Mouse (Mus musculus) hindbrain, embryonic 14.5 days (tissue): Measurements from ENCODE around the gene Tpbg. TPM values are rescaled to one million over a fixed set of nuclear protein-coding genes. Genes with fewer than 3 reads are reported as not detected.

Experiments used
- ATAC-seq: fragments of 200-750 bp; cut with Nextera tagmentation; 2 replicates; pipeline ENCODE4 v1.8.0; 2017; ENCODE audit warnings: moderate number of reproducible peaks, mild to moderate bottlenecking, moderate TSS enrichment, moderate library complexity; ENCODE audit not compliant: low FRiP score
- DNase-seq: peaks from one replicate; pipeline ENCODE4 v3.0.0-alpha.2; 2015; ENCODE audit warnings: low spot score
- H3K27ac ChIP-seq: fragments of 300-500 bp; sonication (generic); 2 replicates; pipeline ENCODE4 v1.5.1; 2014; ENCODE audit warnings: mild to moderate bottlenecking, moderate library complexity
- H3K27me3 ChIP-seq: fragments of 300-500 bp; sonication (generic); 2 replicates; pipeline ENCODE4 v1.6.1; 2014; ENCODE audit warnings: mild to moderate bottlenecking, low read length, mixed read lengths; ENCODE audit not compliant: control insufficient read depth, insufficient read depth
- H3K36me3 ChIP-seq: fragments of 300-500 bp; sonication (generic); replicated peaks from 2 replicates; pipeline ENCODE4 v1.6.1; 2014; ENCODE audit not compliant: control insufficient read depth, insufficient read depth
- H3K4me1 ChIP-seq: fragments of 300-500 bp; sonication (generic); replicated peaks from 2 replicates; pipeline ENCODE4 v1.6.1; 2014; ENCODE audit warnings: antibody characterized with exemption, low read length, mixed read lengths; ENCODE audit not compliant: control insufficient read depth, insufficient read depth
- H3K4me2 ChIP-seq: fragments of 300-500 bp; sonication (generic); replicated peaks from 2 replicates; pipeline ENCODE4 v1.6.1; 2014; ENCODE audit warnings: mild to moderate bottlenecking, moderate library complexity
- H3K4me3 ChIP-seq: fragments of 300-500 bp; sonication (generic); replicated peaks from 2 replicates; pipeline ENCODE4 v1.5.1; 2014; ENCODE audit warnings: mild to moderate bottlenecking, low read length
- H3K9ac ChIP-seq: fragments of 300-500 bp; sonication (generic); 2 replicates; pipeline ENCODE4 v1.6.1; 2014
- H3K9me3 ChIP-seq: fragments of 300-500 bp; sonication (generic); 2 replicates; pipeline ENCODE4 v1.6.1; 2016; ENCODE audit warnings: low read length; ENCODE audit not compliant: control insufficient read depth
- WGBS: fragments of 180-500 bp; shearing (Covaris S2); extraction: QIAGEN DNeasy Blood & Tissue Kit; methylation state at CpG from one replicate; pipeline ENCODE4 v1.1.7; 2014; 5-methylcytosine and 5-hydroxymethylcytosine counted together
- polyA plus RNA-seq: library from polyadenylated mRNA; unstranded; fragments of >200 nt; fragmentation: Nextera tagmentation; extraction: Ambion mirVana; gene quantifications from 2 replicates; pipeline ENCODE4 v1.2.1, GENCODE M21; 2014

The Tpbg gene
- polyA plus RNA-seq, 1 experiment from 2014 or later: 27.9 TPM

DNA sequence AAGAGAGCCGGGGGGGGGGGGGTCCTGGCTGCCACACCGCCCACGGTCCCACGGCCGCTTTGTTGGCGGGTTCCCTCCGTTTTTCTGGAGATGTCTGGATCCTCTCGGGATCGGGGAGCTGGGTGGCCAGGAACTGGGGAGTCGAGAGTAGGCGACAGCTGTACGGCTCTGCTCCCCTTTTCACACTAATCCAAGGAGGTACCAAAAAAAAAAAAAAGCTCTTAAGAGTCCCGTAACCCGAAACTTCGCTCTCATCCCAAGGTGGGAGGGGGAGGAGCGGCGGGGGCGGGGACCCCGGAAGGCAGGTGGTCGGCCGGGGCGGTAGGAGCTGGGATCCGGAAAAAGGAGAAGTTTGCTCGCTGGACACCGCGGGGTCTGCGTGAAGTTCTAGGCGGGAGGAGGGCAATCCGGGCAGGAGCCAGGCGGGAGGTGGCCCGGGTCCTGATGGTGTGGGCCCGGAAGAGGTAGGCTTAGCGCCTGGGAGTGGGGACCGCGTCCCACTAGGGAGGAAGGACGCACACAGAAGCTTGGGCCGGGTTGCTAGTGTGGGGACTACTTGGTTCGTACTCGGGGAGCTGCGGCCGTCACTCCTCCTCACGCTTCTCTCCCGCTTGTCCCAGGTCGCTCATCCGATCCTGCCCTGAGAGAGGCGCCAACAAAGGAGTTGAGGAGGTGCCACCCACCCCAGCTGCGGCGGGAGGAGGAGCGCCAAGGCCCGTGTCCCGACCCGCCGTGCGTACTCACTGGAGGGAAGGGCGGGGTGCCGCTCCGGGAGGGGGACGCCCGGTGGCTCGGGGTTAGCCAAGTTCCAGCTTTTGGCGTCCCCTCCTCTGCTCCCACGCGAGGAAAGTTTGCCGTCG lies 1.1 kb downstream of the Tpbg start:
- peaks cover 11% of the 10 kb centered on the region for H3K4me1 ChIP-seq
- DNase-seq: peak; percentile 47
- H3K36me3 ChIP-seq: 0 out of 2 replicates have a peak, but pooled peaks cover 5% of the 10 kb centered on the region
- H3K4me2 ChIP-seq: peak overlapping the region; percentile 93
- H3K27ac ChIP-seq: peak overlapping the region; percentile 86
- no peaks in the 10 kb centered on the region for H3K27me3 ChIP-seq
- peak overlapping the region; percentile 71 for H3K9ac ChIP-seq
- no peaks in the 10 kb centered on the region for H3K9me3 ChIP-seq
- H3K4me3 ChIP-seq: peak overlapping the region; percentile 72
- under 1% methylated on average over 59 of the region's 65 CpGs for WGBS
- ATAC-seq: peak; percentile 76

- peak; percentile 38 for DNase-seq
- no peaks in the 10 kb centered on the region for H3K27me3 ChIP-seq
- no peaks in the 10 kb centered on the region for H3K9me3 ChIP-seq
- peak overlapping the region; percentile 71 for H3K9ac ChIP-seq
- H3K4me1 ChIP-seq: peaks cover 11% of the 10 kb centered on the region
- 2% methylated on average over 77 of the region's 80 CpGs for WGBS
- peak overlapping the region; percentile 86 for H3K27ac ChIP-seq
- peak overlapping the region; percentile 93 for H3K4me2 ChIP-seq
- peak overlapping the region; percentile 72 for H3K4me3 ChIP-seq
- 0 out of 2 replicates have a peak, but pooled peaks cover 5% of the 10 kb centered on the region for H3K36me3 ChIP-seq
- ATAC-seq: peak; percentile 61
These were observed 1.9 kb downstream of the Tpbg start for GRCm38 (mm10) chr9:85843891-85844646.

GRCm38 (mm10) chr9:85844647-85844983 lies 2.4 kb downstream of the Tpbg start:
- 0 out of 2 replicates have a peak overlapping the region, but pooled peaks have one; percentile 7 for H3K27ac ChIP-seq
- H3K4me2 ChIP-seq: peak overlapping the region; percentile 93
- H3K9me3 ChIP-seq: no peaks in the 10 kb centered on the region
- WGBS: 71% methylated on average over 9 of the region's 9 CpGs
- H3K4me3 ChIP-seq: peak overlapping the region; percentile 72
- H3K4me1 ChIP-seq: peaks cover 11% of the 10 kb centered on the region
- H3K27me3 ChIP-seq: no peaks in the 10 kb centered on the region
- H3K9ac ChIP-seq: peak overlapping the region; percentile 71
- DNase-seq: no peak
- H3K36me3 ChIP-seq: 0 out of 2 replicates have a peak, but pooled peaks cover 5% of the 10 kb centered on the region
- ATAC-seq: no peak

DNA sequence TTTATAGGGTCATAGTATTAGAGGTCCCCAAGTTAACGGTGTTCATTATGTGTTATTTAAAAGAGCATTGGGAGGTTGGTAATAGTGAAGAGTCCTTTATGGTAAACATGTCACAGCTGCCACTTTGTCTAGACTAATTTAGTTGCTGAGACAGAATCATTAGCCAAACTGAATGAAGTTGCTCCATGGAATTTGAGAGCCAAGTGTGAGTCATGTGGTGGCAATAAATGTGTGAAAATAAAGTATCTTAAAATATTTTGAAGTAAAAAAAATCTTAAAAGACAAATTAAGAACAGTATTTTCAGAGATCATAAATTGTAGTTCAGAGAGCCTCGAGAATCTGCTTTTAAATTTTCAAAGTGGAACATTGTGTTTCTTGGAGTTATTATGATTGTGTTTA lies 4.0 kb downstream of the Tpbg start:
- Histone ChIP-seq H3K4me2 (peak overlapping the region; percentile 26; the same call in 1 of the 2 replicates), H3K27ac (no peak overlapping the region), H3K36me3 (0 out of 2 replicates have a peak, but pooled peaks cover 5% of the 10 kb centered on the region), H3K27me3 (no peaks in the 10 kb centered on the region), H3K9me3 (no peaks in the 10 kb centered on the region), H3K9ac (no peak overlapping the region), H3K4me1 (peaks cover 11% of the 10 kb centered on the region), H3K4me3 (no peak overlapping the region)
- no peak for DNase-seq
- no peak for ATAC-seq
- 54% methylated on average over 2 of the region's 2 CpGs for WGBS

- WGBS: 84% methylated on average over 4 of the region's 4 CpGs
- no peak for ATAC-seq
- H3K4me3 ChIP-seq: no peak overlapping the region
These were observed 12.6 kb downstream of the Tpbg start for GRCm38 (mm10) chr9:85854780-85855179.

GRCm38 (mm10) chr9:85856511-85856910 lies 14.3 kb downstream of the Tpbg start:
- DNase-seq (no peak), ATAC-seq (no peak; the same call in 1 of the 2 replicates)
- no peaks in the 10 kb centered on the region for H3K36me3 ChIP-seq
- H3K27ac ChIP-seq: no peak overlapping the region
- H3K4me1 ChIP-seq: no peaks in the 10 kb centered on the region
- WGBS: 70% methylated on average over 6 of the region's 6 CpGs
- no peaks in the 10 kb centered on the region for H3K9me3 ChIP-seq
- no peaks in the 10 kb centered on the region for H3K27me3 ChIP-seq
- H3K4me3 ChIP-seq: no peak overlapping the region
- H3K9ac ChIP-seq: no peak overlapping the region
- H3K4me2 ChIP-seq: no peak overlapping the region

More at GRCm38 (mm10) chr9:85854780-85855179, 12.6 kb downstream of the Tpbg start:
- no peak overlapping the region for H3K27ac ChIP-seq
- H3K9ac ChIP-seq: no peak overlapping the region
- no peak for DNase-seq
- H3K4me2 ChIP-seq: no peak overlapping the region
- no peaks in the 10 kb centered on the region for H3K4me1 ChIP-seq
- H3K9me3 ChIP-seq: no peaks in the 10 kb centered on the region
- H3K27me3 ChIP-seq: no peaks in the 10 kb centered on the region
- no peaks in the 10 kb centered on the region for H3K36me3 ChIP-seq

- no peaks in the 10 kb centered on the region for H3K27me3 ChIP-seq
- no peaks in the 10 kb centered on the region for H3K36me3 ChIP-seq
- DNase-seq: no peak
- no peak overlapping the region for H3K27ac ChIP-seq
- no peak overlapping the region for H3K9ac ChIP-seq
- H3K4me2 ChIP-seq: no peak overlapping the region
- no peak overlapping the region for H3K4me3 ChIP-seq
- H3K9me3 ChIP-seq: no peaks in the 10 kb centered on the region
- no peak for ATAC-seq
- H3K4me1 ChIP-seq: no peaks in the 10 kb centered on the region
- WGBS: 43% methylated on average over 4 of the region's 4 CpGs
These were observed 18.9 kb downstream of the Tpbg start for GRCm38 (mm10) chr9:85861065-85861464.

- WGBS: 79% methylated on average over 6 of the region's 6 CpGs
- Histone ChIP-seq H3K27ac (no peak overlapping the region), H3K4me1 (no peaks in the 10 kb centered on the region), H3K27me3 (no peaks in the 10 kb centered on the region), H3K9ac (no peak overlapping the region), H3K4me3 (no peak overlapping the region), H3K36me3 (no peaks in the 10 kb centered on the region), H3K9me3 (no peaks in the 10 kb centered on the region), H3K4me2 (no peak overlapping the region)
- ATAC-seq (no peak), DNase-seq (no peak)
These were observed 20.4 kb downstream of the Tpbg start for GRCm38 (mm10) chr9:85862562-85862961.

DNA sequence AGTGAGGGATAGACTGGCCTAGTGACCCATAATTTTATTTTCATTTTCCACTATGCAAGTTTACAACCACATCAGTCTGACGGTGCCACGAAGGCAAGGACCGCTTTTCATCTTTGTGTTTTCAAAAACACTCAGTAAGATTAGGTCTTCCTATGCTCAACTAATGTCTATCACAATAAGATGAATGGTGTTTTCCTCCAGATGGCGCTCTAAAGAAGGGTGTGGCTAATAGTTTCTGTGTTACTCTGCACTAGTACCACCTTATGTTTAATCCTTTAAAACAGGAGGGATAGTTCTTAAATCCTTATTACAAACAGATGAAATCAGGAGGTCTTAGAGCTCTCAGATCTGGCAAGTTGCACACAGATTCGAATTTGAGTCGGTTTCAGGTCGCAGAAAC lies 30.7 kb downstream of the Tpbg start:
- no peak overlapping the region for H3K9ac ChIP-seq
- no peak overlapping the region for H3K27ac ChIP-seq
- 83% methylated on average over 7 of the region's 7 CpGs for WGBS
- no peak for ATAC-seq
- no peaks in the 10 kb centered on the region for H3K36me3 ChIP-seq
- H3K4me1 ChIP-seq: no peaks in the 10 kb centered on the region
- H3K9me3 ChIP-seq: no peaks in the 10 kb centered on the region
- DNase-seq: no peak
- H3K4me3 ChIP-seq: no peak overlapping the region
- H3K27me3 ChIP-seq: no peaks in the 10 kb centered on the region
- no peak overlapping the region for H3K4me2 ChIP-seq
